Mouse (Mus musculus) small intestine, adult 2 months (tissue): ENCODE data around the gene Hrk. TPM values are rescaled to one million over a fixed set of nuclear protein-coding genes. Genes with fewer than 3 reads are reported as not detected.

Source experiments
- H3K27ac ChIP-seq: fragments of 200-500 bp; 2 replicates; pipeline ENCODE4 v1.5.1; 2012; ENCODE audit warnings: low read depth, low read length, control low read depth, inconsistent platforms; ENCODE audit not compliant: insufficient read depth
- H3K27me3 ChIP-seq: fragments of 200-500 bp; 2 replicates; pipeline ENCODE4 v1.6.1; 2012; ENCODE audit warnings: mild to moderate bottlenecking, moderate library complexity, low read length, inconsistent platforms; ENCODE audit not compliant: control insufficient read depth, insufficient read depth
- H3K36me3 ChIP-seq: fragments of 200-500 bp; 2 replicates; pipeline ENCODE4 v1.6.1; 2012; ENCODE audit warnings: mild to moderate bottlenecking, low read length, control low read depth, inconsistent platforms; ENCODE audit not compliant: control insufficient read depth, insufficient read depth
- H3K4me1 ChIP-seq: fragments of 200-500 bp; 2 replicates; pipeline ENCODE4 v1.6.1; 2012; ENCODE audit warnings: low read length, inconsistent platforms, mixed read lengths; ENCODE audit not compliant: control insufficient read depth, insufficient read depth, insufficient read length
- H3K4me3 ChIP-seq: fragments of 200-500 bp; 2 replicates; pipeline ENCODE4 v1.5.1; 2012; ENCODE audit warnings: low read depth, mild to moderate bottlenecking, control low read depth, inconsistent platforms, low read length, moderate library complexity
- CTCF ChIP-seq: fragments of 200-500 bp; IDR thresholded peaks from 2 replicates; pipeline ENCODE4 v1.5.1; 2012; ENCODE audit warnings: low read depth, mild to moderate bottlenecking, control low read depth, inconsistent platforms, low read length, moderate library complexity, mixed read lengths; ENCODE audit not compliant: insufficient replicate concordance, insufficient read length; ENCODE audit errors: extremely low read depth
- POLR2A ChIP-seq: fragments of 200-500 bp; IDR thresholded peaks from 2 replicates; pipeline ENCODE4 v1.6.1; 2012; ENCODE audit warnings: low read depth, mild to moderate bottlenecking, control low read depth, inconsistent platforms, low read length, moderate library complexity
- WGBS: fragments of 180-500 bp; shearing (Covaris S2); methylation state at CpG from one replicate; pipeline ENCODE4 v1.1.7; 2018; 5-methylcytosine and 5-hydroxymethylcytosine counted together
- polyA plus RNA-seq: library from polyadenylated mRNA; depleted of rRNA; stranded (reverse); fragments of >200 nt; gene quantifications from 2 replicates; pipeline ENCODE4 v1.2.3, GENCODE M21; 2012; rRNA removed

Hrk gene
- polyA plus RNA-seq = not detected in 2 replicates

DNA sequence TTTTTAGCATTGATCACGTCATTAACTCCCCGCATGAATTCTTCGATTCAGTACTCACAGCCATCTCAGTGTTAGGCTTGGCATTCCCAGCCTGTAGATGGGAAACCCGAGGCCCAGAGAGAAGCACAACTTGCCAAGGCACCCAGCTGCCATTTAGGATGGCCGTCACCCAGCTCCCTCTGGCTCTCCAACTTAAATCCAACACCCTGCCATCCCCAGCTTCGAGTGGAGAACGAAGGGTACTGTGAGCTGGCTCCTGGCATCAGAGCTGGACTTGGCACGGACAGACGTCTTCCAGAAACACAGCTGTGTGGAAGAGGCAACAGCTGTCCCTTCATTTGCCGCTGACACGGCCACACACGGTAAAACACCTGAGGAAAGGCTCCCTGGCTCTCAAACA is at the start of gene Hrk:
TSS of gene Hrk (plus strand) at position 68 of the 400 bp plus-strand sequence.
- Histone ChIP-seq H3K4me1 (0 out of 2 replicates have a peak, but pooled peaks cover 4% of the 10 kb centered on the region), H3K4me3 (no peak within 1 kb of the TSS), H3K36me3 (no peaks in the 10 kb centered on the region), H3K27me3 (peaks cover 25% of the 10 kb centered on the region), H3K27ac (no peak within 1 kb of the TSS)
- TF ChIP-seq POLR2A (no peak), CTCF (no peak)
- 59% methylated on average over 12 of the region's 12 CpGs for WGBS

DNA sequence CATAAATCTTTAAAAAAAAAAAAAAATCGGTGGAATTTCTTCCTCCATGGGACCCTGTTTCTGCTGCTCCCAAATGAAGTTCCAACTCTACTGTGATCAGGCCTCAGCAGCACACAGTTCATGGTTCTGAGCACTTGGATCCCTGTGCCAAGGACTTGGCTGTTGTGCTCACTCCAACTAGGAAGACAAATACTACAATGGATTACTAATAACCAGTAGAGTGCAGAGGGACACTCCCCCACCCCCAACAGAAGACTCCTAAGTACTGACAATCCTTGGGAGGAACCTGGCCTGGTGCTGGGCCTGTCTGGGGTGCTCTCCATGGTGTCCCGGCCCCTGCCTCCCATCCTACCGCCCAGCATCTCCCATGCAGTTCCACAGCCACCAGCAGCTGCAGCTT is 46.1 kb upstream of the Hrk start:
- WGBS = 70% methylated on average over 3 of the region's 3 CpGs
- H3K27ac ChIP-seq = no peak overlapping the region
- no peaks in the 10 kb centered on the region; the same call in 1 of the 2 replicates for H3K4me1 ChIP-seq
- no peak overlapping the region for H3K4me3 ChIP-seq
- peaks cover 4% of the 10 kb centered on the region; the same call in 1 of the 2 replicates for H3K36me3 ChIP-seq
- H3K27me3 ChIP-seq = no peaks in the 10 kb centered on the region
- TF ChIP-seq CTCF = no peak
- TF ChIP-seq POLR2A = no peak

DNA sequence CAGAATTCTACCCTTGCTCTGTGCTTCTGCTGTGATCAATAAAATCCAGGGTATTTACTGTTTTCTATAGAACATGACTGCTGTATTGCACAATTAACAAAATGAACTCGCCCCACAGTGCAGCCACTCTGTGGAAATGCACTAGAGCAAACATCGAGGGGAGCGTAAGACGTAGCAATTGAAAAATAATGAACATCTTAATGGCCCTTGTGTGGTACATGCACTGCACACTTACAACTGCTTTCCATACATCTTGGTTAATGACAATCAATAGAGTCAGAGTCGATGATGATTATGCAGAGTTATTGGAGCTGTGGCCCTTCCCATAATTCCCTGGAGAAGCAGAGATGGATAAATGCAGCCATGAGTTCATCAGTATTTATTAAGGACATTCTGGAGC is 45.5 kb upstream of the Hrk start:
- H3K36me3 ChIP-seq = peaks cover 4% of the 10 kb centered on the region; the same call in 1 of the 2 replicates
- no peak overlapping the region for H3K27ac ChIP-seq
- no peaks in the 10 kb centered on the region; the same call in 1 of the 2 replicates for H3K4me1 ChIP-seq
- WGBS = 92% methylated on average over 5 of the region's 5 CpGs
- H3K4me3 ChIP-seq = no peak overlapping the region
- no peaks in the 10 kb centered on the region for H3K27me3 ChIP-seq
- no peak for TF ChIP-seq CTCF
- TF ChIP-seq POLR2A = no peak

DNA sequence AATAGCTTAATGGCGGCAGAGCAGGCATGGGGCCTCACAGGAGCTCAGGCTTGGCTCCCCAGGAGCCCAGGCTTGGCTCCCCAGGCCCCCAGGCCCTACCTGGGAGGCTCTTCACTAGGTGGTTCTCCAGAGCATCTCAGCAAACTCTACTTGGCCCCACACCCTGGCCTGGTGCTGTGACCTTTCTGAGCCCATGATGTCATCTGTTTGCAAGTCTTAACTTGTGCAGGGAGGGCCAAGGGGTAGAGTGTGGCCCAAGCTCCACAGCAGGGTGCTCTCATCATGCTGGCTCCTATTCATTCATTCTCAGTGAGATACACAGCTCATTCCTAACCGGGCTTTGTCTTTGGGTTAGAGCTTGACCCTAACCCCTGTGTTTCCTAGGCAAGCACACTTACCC is 43.8 kb upstream of the Hrk start:
- no peaks in the 10 kb centered on the region for H3K27me3 ChIP-seq
- H3K4me3 ChIP-seq = no peak overlapping the region
- H3K27ac ChIP-seq = no peak overlapping the region
- no peak for TF ChIP-seq CTCF
- no peak for TF ChIP-seq POLR2A
- H3K36me3 ChIP-seq = peaks cover 8% of the 10 kb centered on the region; the same call in 1 of the 2 replicates
- 58% methylated on average over 2 of the region's 2 CpGs for WGBS
- H3K4me1 ChIP-seq = no peaks in the 10 kb centered on the region; the same call in 1 of the 2 replicates

DNA sequence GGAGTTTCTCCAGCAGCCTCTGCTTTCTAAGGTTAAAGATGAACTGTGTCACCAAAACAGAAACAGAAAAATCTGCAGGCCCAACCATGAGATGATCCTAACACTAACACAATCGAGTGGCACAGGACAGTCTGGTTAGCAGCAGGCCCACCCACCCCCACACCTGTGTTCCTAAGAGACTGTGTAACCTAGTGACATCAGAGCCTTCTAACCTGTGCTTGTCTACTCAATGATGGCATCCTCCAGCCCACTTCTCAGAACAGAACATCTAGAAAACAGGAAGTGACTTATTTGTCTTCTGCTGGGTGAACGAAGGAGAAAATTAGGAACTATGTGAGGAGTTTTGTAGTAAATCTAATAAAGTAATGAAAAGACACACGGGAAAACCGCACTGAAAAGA is 42.5 kb upstream of the Hrk start:
- WGBS = 80% methylated on average over 4 of the region's 4 CpGs
- no peaks in the 10 kb centered on the region for H3K27me3 ChIP-seq
- no peaks in the 10 kb centered on the region for H3K4me1 ChIP-seq
- peaks cover 8% of the 10 kb centered on the region; the same call in 1 of the 2 replicates for H3K36me3 ChIP-seq
- no peak for TF ChIP-seq CTCF
- TF ChIP-seq POLR2A = no peak
- no peak overlapping the region for H3K27ac ChIP-seq
- H3K4me3 ChIP-seq = no peak overlapping the region

DNA sequence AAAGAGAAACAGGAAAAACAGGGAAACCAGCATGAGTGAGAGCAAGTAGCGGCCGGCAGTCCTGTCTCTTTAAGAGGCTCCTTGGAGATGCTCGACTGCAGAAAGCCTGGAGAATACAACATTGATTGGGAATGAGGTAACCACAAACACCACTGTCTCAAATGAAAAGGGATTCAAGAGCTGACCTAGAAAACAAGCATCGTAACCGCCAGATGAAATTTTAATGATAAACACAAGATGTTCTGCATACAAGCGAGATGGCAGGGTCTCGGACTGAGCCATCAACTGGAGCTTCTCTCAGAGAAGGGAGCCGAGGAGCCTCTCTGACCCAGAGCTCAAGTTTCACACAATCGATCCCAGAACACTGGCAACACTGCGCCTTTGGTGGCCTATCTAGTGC is 41.4 kb upstream of the Hrk start:
- 70% methylated on average over 10 of the region's 10 CpGs for WGBS
- H3K27ac ChIP-seq = no peak overlapping the region

DNA sequence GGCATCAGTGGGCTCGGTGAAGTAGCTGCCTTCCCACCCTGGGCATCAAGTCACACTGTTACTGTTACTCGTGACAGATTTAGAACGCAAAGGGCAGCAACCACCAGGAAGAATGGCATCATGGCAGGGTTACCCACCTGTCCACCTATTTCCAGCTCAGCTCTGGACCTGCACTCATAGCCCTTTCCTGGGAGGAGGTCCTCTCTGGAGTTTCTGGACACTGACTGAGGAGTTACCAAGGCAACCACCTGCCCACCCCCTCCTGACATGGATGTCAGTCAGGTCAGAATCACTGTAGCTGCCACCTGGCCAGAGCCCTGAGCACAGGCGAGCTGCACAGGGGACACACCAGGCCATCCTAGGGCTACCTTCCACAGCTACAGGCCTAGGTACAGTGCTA is 37.8 kb upstream of the Hrk start:
- Histone ChIP-seq H3K4me1 (no peaks in the 10 kb centered on the region), H3K36me3 (peaks cover 17% of the 10 kb centered on the region; the same call in 1 of the 2 replicates), H3K27ac (no peak overlapping the region), H3K27me3 (no peaks in the 10 kb centered on the region), H3K4me3 (no peak overlapping the region)
- 85% methylated on average over 4 of the region's 4 CpGs for WGBS
- TF ChIP-seq POLR2A (no peak), CTCF (no peak)

More for the DNA sequence above, 41.4 kb upstream of the Hrk start:
- H3K27me3 ChIP-seq = no peaks in the 10 kb centered on the region
- no peak overlapping the region for H3K4me3 ChIP-seq
- TF ChIP-seq POLR2A (no peak), CTCF (no peak)
- no peaks in the 10 kb centered on the region for H3K4me1 ChIP-seq
- peaks cover 15% of the 10 kb centered on the region; the same call in 1 of the 2 replicates for H3K36me3 ChIP-seq
